Mouse (Mus musculus) stomach, postnatal 0 days (tissue): Measurements from ENCODE around the gene Tenm2.

Source experiments
- CTCF ChIP-seq: IDR thresholded peaks from 2 replicates; pipeline ENCODE4 v1.5.1; 2016; ENCODE audit warnings: antibody characterized with exemption, low read depth, mild to moderate bottlenecking, moderate library complexity
- EP300 ChIP-seq: optimal IDR thresholded peaks from 2 replicates; pipeline ENCODE3; 2016; ENCODE audit warnings: antibody characterized with exemption

DNA sequence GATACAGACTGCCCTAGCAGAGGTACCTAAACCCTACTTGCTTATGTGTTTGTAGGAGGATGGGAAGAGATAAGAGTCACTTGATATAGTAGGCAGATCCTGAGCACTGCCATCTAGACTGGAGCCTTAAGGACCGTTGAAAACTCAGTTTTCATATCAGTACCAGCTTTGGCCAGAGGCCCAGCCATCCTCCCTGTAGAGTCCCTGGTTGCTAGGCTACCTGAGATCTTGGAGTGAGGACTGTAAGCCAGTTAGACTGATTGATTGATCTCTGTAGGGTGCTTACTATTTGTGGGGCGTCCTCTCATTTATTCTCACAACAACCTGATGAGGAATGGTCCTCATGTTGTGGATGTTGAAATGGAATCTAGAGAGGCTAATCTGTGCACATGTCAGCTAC is 1041.4 kb downstream of the Tenm2 start:
- TF ChIP-seq CTCF (no peak), EP300 (no peak)
